Mouse (Mus musculus): ENCODE results near the gene Gpr88. TPM values are rescaled to one million over a fixed set of nuclear protein-coding genes. Genes with fewer than 3 reads are reported as not detected.

Gene Gpr88
- total and polyA plus RNA-seq, 3 experiments, result not detected

- Histone ChIP-seq H3K4me3 (ENCODE audit: control insufficient read depth in 1 of 2, insufficient read depth in 1 of 2, low read depth in 2 of 2, low read length in 2 of 2) (no peak overlapping the region), H3K79me2 (ENCODE audit: control insufficient read depth, insufficient read depth, low read length, poor library complexity) (no peaks in the 10 kb centered on the region), H3K9ac (ENCODE audit: control insufficient read depth, low read depth, low read length, poor library complexity, severe bottlenecking) (no peak overlapping the region), H3K9me3 (replicated peaks; ENCODE audit: insufficient read depth, low read length) (no peaks in the 10 kb centered on the region), H3K27ac (ENCODE audit: control insufficient read depth, low read depth, low read length) (no peak overlapping the region), H3K27me3 (ENCODE audit: control insufficient read depth in 1 of 2, insufficient read depth in 2 of 2, low read length in 2 of 2) (peaks cover 4 to 8% of the 10 kb centered on the region in 2 experiments; a peak in 3 of 4 replicates), H3K4me1 (ENCODE audit: control insufficient read depth in 1 of 2, insufficient read depth in 2 of 2, low read length in 2 of 2) (no peaks in the 10 kb centered on the region), H3K36me3 (ENCODE audit: control insufficient read depth in 1 of 2, insufficient read depth in 2 of 2, low read length in 2 of 2) (no peaks in the 10 kb centered on the region)
- DNase-seq (ENCODE audit: low read depth, low spot score), result no peak
- no peak for TF ChIP-seq CHD2 (IDR thresholded peaks at IDR 0.05; ENCODE audit: low read length)
- no peak for TF ChIP-seq EP300 (IDR thresholded peaks at IDR 0.05; ENCODE audit: low read depth in 1 of 2, low read length in 2 of 2)
- no peak for TF ChIP-seq USF1 (IDR thresholded peaks at IDR 0.05; ENCODE audit: low read depth, low read length)
- no peak for TF ChIP-seq POLR2AphosphoS2 (IDR thresholded peaks at IDR 0.05; ENCODE audit: low read length)
- no peak for TF ChIP-seq ZNF384 (IDR thresholded peaks at IDR 0.05; ENCODE audit: low read depth, low read length)
- no peak for TF ChIP-seq RAD21 (IDR thresholded peaks at IDR 0.05; ENCODE audit: low read depth, low read length)
- no peak for TF ChIP-seq TCF12 (IDR thresholded peaks at IDR 0.05; ENCODE audit: low read depth, low read length)
- TF ChIP-seq NELFE (IDR thresholded peaks at IDR 0.05; ENCODE audit: low read depth, low read length), result no peak
- no peak for TF ChIP-seq MAFK (IDR thresholded peaks at IDR 0.05; ENCODE audit: borderline replicate concordance, low read depth, low read length)
- TF ChIP-seq MXI1 (IDR thresholded peaks at IDR 0.05; ENCODE audit: low read depth, low read length), result no peak
- TF ChIP-seq RCOR1 (IDR thresholded peaks at IDR 0.05; ENCODE audit: low read depth, low read length), result no peak
- TF ChIP-seq KAT2A (conservative IDR thresholded peaks at IDR 0.05; ENCODE audit: low read depth, low read length), result no peak
- TF ChIP-seq E2F4 (IDR thresholded peaks at IDR 0.05; ENCODE audit: borderline replicate concordance, low read depth, low read length), result no peak
Measured at GRCm38 (mm10) chr3:116206306-116206834, 46.9 kb downstream of the Gpr88 start.

GRCm38 (mm10) chr3:116205346-116206219 is 47.7 kb downstream of the Gpr88 start:
- H3K4me1 ChIP-seq (ENCODE audit: control insufficient read depth in 1 of 2, insufficient read depth in 2 of 2, low read length in 2 of 2), result no peaks in the 10 kb centered on the region
- H3K9me3 ChIP-seq (replicated peaks; ENCODE audit: insufficient read depth, low read length), result no peaks in the 10 kb centered on the region
- H3K79me2 ChIP-seq (ENCODE audit: control insufficient read depth, insufficient read depth, low read length, poor library complexity), result no peaks in the 10 kb centered on the region
- H3K9ac ChIP-seq (ENCODE audit: control insufficient read depth, low read depth, low read length, poor library complexity, severe bottlenecking), result no peak overlapping the region
- no peak for TF ChIP-seq MEF2A (IDR thresholded peaks at IDR 0.05; ENCODE audit: extremely low read depth, insufficient replicate concordance, low read depth, low read length, poor library complexity, severe bottlenecking)
- no peak for TF ChIP-seq MXI1 (IDR thresholded peaks at IDR 0.05; ENCODE audit: low read depth, low read length)
- no peak for TF ChIP-seq GABPA (IDR thresholded peaks at IDR 0.05; ENCODE audit: low read depth, low read length)
- peak; percentile 32; the same call in 1 of the 2 replicates for TF ChIP-seq ZNF384 (IDR thresholded peaks at IDR 0.05; ENCODE audit: low read depth, low read length)
- TF ChIP-seq MYC (IDR thresholded peaks at IDR 0.05; ENCODE audit: low read depth, low read length), result no peak
- DNase-seq (ENCODE audit: low read depth, low spot score), result no peak
- H3K4me3 ChIP-seq (ENCODE audit: control insufficient read depth in 1 of 2, insufficient read depth in 1 of 2, low read depth in 2 of 2, low read length in 2 of 2), result no peak overlapping the region
- no peak overlapping the region for H3K27ac ChIP-seq (ENCODE audit: control insufficient read depth, low read depth, low read length)
- no peaks in the 10 kb centered on the region for H3K36me3 ChIP-seq (ENCODE audit: control insufficient read depth in 1 of 2, insufficient read depth in 2 of 2, low read length in 2 of 2)
- peaks cover 4 to 7% of the 10 kb centered on the region in 2 experiments; a peak in 3 of 4 replicates for H3K27me3 ChIP-seq (ENCODE audit: control insufficient read depth in 1 of 2, insufficient read depth in 2 of 2, low read length in 2 of 2)
